Mouse (Mus musculus) skeletal muscle tissue, postnatal 0 days (tissue): ENCODE data around the gene Gm49383. TPM values are rescaled to one million over a fixed set of nuclear protein-coding genes. Genes with fewer than 3 reads are reported as not detected.

Experiments
- microRNA-seq, 2 experiments: library from miRNA; unstranded; fragments of <30 nt; microRNA quantifications; one replicate each; pipeline ENCODE4; 2016
- polyA plus RNA-seq: library from polyadenylated mRNA; unstranded; fragments of >200 nt; fragmentation: Nextera tagmentation; extraction: Ambion mirVana; gene quantifications from 2 replicates; pipeline ENCODE4 v1.2.1, GENCODE M21; 2015

Gene Gm49383
- polyA plus RNA-seq, result 4.6 and 5.0 TPM in 2 replicates

GRCm38 (mm10) chr12:69196444-69197377 is at the start of gene Gm49383:
TSS of gene Gm49383 (minus strand) at chr12:69197104.

GRCm38 (mm10) chr12:69240876-69241275 is 44.0 kb upstream of the Gm49383 start, which contains the start of gene Klhdc1:
TSS of gene Klhdc1 (plus strand) at chr12:69241176.

GRCm38 (mm10) chr12:69227776-69228466 is 31.0 kb upstream of the Gm49383 start, which contains the start of gene Pole2:
TSS of gene Pole2 (minus strand) at chr12:69228195.

GRCm38 (mm10) chr12:69204052-69204833 is 7.3 kb upstream of the Gm49383 start, which contains the start of gene Gm49384:
TSS of gene Gm49384 (minus strand) at chr12:69204267.

GRCm38 (mm10) chr12:69198164-69198535 is 1.2 kb upstream of the Gm49383 start, which contains the start of gene Dnaaf2:
TSS of gene Dnaaf2 (minus strand) at chr12:69198429.

GRCm38 (mm10) chr12:69183583-69184308 is 13.2 kb downstream of the Gm49383 start, which contains the start of the genes Rpl36al and Mgat2:
TSS of gene Rpl36al (minus strand) at chr12:69184083.
TSS of gene Mgat2 (plus strand) at chr12:69184157.

GRCm38 (mm10) chr12:69168461-69169106 is 28.3 kb downstream of the Gm49383 start, which contains the start of gene Lrr1:
TSS of gene Lrr1 (plus strand) at chr12:69168814.

GRCm38 (mm10) chr12:69158765-69159577 is 37.9 kb downstream of the Gm49383 start, which contains the start of gene Rps29:
TSS of gene Rps29 (minus strand) at chr12:69159186.

Small RNAs within 50 kb of the gene (microRNA-seq; reads per million reads assigned to microRNA genes)
- gene Gm47287, result 0 reads per million in 2 experiments
- 0 to 0.42 reads per million in 2 experiments for gene Gm47295

Other genes with a start within 250 kb of the Gm49383 start
- 1,267 and 1,559 TPM in 2 replicates for gene Rps29, start 37.9 kb downstream of the Gm49383 start, polyA plus RNA-seq
- 2.5 and 3.4 TPM in 2 replicates for gene Lrr1, start 28.3 kb downstream of the Gm49383 start, polyA plus RNA-seq
- gene Rpl36al, start 13.0 kb downstream of the Gm49383 start, polyA plus RNA-seq, result 498 and 516 TPM in 2 replicates
- gene Mgat2, start 12.9 kb downstream of the Gm49383 start, polyA plus RNA-seq, result 29.5 and 42.3 TPM in 2 replicates
- gene Dnaaf2, start 1.3 kb upstream of the Gm49383 start, polyA plus RNA-seq, result 2.8 and 4.1 TPM in 2 replicates
- 3.6 and 4.5 TPM in 2 replicates for gene Gm49384, start 7.2 kb upstream of the Gm49383 start, polyA plus RNA-seq
- gene Pole2, start 31.1 kb upstream of the Gm49383 start, polyA plus RNA-seq, result 4.9 and 5.1 TPM in 2 replicates
- 10.5 and 11.4 TPM in 2 replicates for gene Klhdc1, start 44.1 kb upstream of the Gm49383 start, polyA plus RNA-seq
- gene Klhdc2, start 99.6 kb upstream of the Gm49383 start, polyA plus RNA-seq, result 96.8 and 99.8 TPM in 2 replicates
- 44.1 and 44.9 TPM in 2 replicates for gene Nemf, start 160.1 kb upstream of the Gm49383 start, polyA plus RNA-seq
- 36.7 and 51.6 TPM in 2 replicates for gene Arf6, start 175.0 kb upstream of the Gm49383 start, polyA plus RNA-seq
- gene Gm9887, start 175.4 kb upstream of the Gm49383 start, polyA plus RNA-seq, result 1.2 and 1.6 TPM in 2 replicates